Mouse (Mus musculus) ES-Bruce4 (cell line): ENCODE results near the gene Gm13420.

Source experiments
- CTCF ChIP-seq: IDR thresholded peaks from one replicate; pipeline ENCODE4 v1.8.1; 2011; ENCODE audit warnings: low read depth, low read length
- EP300 ChIP-seq: IDR thresholded peaks from 2 replicates; pipeline ENCODE4 v1.6.1; 2011; ENCODE audit warnings: low read depth, low read length; ENCODE audit not compliant: insufficient read depth
- POLR2A ChIP-seq: IDR thresholded peaks from one replicate; pipeline ENCODE4 v1.8.1; 2011; ENCODE audit warnings: low read length; ENCODE audit not compliant: insufficient read depth

GRCm38 (mm10) chr2:29706726-29707620 lies 44.5 kb downstream of the Gm13420 start:
- TF ChIP-seq CTCF, result no peak
- no peak for TF ChIP-seq POLR2A
- TF ChIP-seq EP300, result no peak
